Mouse (Mus musculus) frontal cortex, adult 2 months (tissue): ENCODE data around the gene Prl3d3. TPM values are rescaled to one million over a fixed set of nuclear protein-coding genes. Genes with fewer than 3 reads are reported as not detected.
"Not testable (repeated sequence)": the region's sequence is repeated elsewhere in the genome, so short reads cannot be mapped to it uniquely, and the experiment has no call there.

Experiments used
- DNase-seq, 2 experiments: peaks; one replicate each; pipeline ENCODE4 v3.0.0; 2022; ENCODE audit warnings: low spot score in 1 of 2; ENCODE audit errors: extremely low spot score in 1 of 2
- polyA plus RNA-seq: library from polyadenylated mRNA; depleted of rRNA; stranded (reverse); fragments of >200 nt; gene quantifications from 2 replicates; pipeline ENCODE4 v1.2.3, GENCODE M21; 2012; rRNA removed

Prl3d3 gene
- polyA plus RNA-seq = not detected in 2 replicates

- not testable (repeated sequence) for DNase-seq
Measured at GRCm38 (mm10) chr13:27156490-27156889, at the start of gene Prl3d3. Gene Prl3d3, plus strand, starts transcription at chr13:27156790.

GRCm38 (mm10) chr13:27121398-27121797, 35.2 kb upstream of the Prl3d3 start, which contains the start of gene Prl3d2:
Gene Prl3d2, plus strand, starts transcription at chr13:27121698.
- not testable (repeated sequence) for DNase-seq

GRCm38 (mm10) chr13:27148264-27148663, 8.3 kb upstream of the Prl3d3 start:
- DNase-seq = no peak

- no peak for DNase-seq
Measured at GRCm38 (mm10) chr13:27196359-27196758, 39.8 kb downstream of the Prl3d3 start, which contains the start of gene Prl3c1. Gene Prl3c1, plus strand, starts transcription at chr13:27196659.

Other genes starting within 250 kb of the Prl3d3 start
- gene Prl, start 99.2 kb upstream of the Prl3d3 start, polyA plus RNA-seq = 0.34 TPM in 1 of 2 replicates, not detected in the other
- 0.18 and 1.1 TPM in 2 replicates for gene Prl3d1, start 62.6 kb upstream of the Prl3d3 start, polyA plus RNA-seq
- not detected in 2 replicates for gene Prl3d2, start 35.1 kb upstream of the Prl3d3 start, polyA plus RNA-seq
- gene Prl3c1, start 39.9 kb downstream of the Prl3d3 start, polyA plus RNA-seq = not detected in 2 replicates
- gene Prl3b1, start 85.1 kb downstream of the Prl3d3 start, polyA plus RNA-seq = 25.7 and 68.4 TPM in 2 replicates
- gene Prl3a1, start 102.6 kb downstream of the Prl3d3 start, polyA plus RNA-seq = not detected in 2 replicates
- 0.28 and 0.63 TPM in 2 replicates for gene Prl6a1, start 155.8 kb downstream of the Prl3d3 start, polyA plus RNA-seq
- gene Prl8a2, start 188.9 kb downstream of the Prl3d3 start, polyA plus RNA-seq = 1.9 and 6.0 TPM in 2 replicates
- gene Prl2b1, start 234.1 kb downstream of the Prl3d3 start, polyA plus RNA-seq = 4.4 and 12.1 TPM in 2 replicates